Mouse (Mus musculus) CD4-positive, CD25-positive, alpha-beta regulatory T cell, adult 2 months (primary cell): ENCODE measurements around the gene Sec24b.

Source experiments
- DNase-seq: peaks from one replicate; pipeline ENCODE4 v3.0.0-alpha.2; 2012; ENCODE audit warnings: low read depth, low spot score

Sec24b gene

GRCm38 (mm10) chr3:129979510-129979909 is 81.8 kb downstream of the Sec24b start:
- DNase-seq = no peak

- no peak for DNase-seq
Observed at GRCm38 (mm10) chr3:129978716-129979115, 82.6 kb downstream of the Sec24b start.

- no peak for DNase-seq
Observed at GRCm38 (mm10) chr3:129976317-129976716, 85.0 kb downstream of the Sec24b start.

GRCm38 (mm10) chr3:129970529-129971515 is 90.5 kb downstream of the Sec24b start:
- DNase-seq = peak; percentile 40

- peak; percentile 85 for DNase-seq
Observed at GRCm38 (mm10) chr3:129969432-129970395, 91.6 kb downstream of the Sec24b start, which contains the start of gene Mcub. Gene Mcub (minus strand): TSS chr3:129970206.

GRCm38 (mm10) chr3:129969031-129969430 is 92.3 kb downstream of the Sec24b start:
- no peak for DNase-seq

GRCm38 (mm10) chr3:129967874-129968273 is 93.5 kb downstream of the Sec24b start:
- no peak for DNase-seq

- DNase-seq = no peak
Observed at GRCm38 (mm10) chr3:129964681-129965080, 96.7 kb downstream of the Sec24b start.

- DNase-seq = no peak
Observed at GRCm38 (mm10) chr3:129962533-129962932, 98.8 kb downstream of the Sec24b start.

GRCm38 (mm10) chr3:129953296-129953695 is 108.1 kb downstream of the Sec24b start:
- DNase-seq = no peak

GRCm38 (mm10) chr3:129949158-129949773 is 112.1 kb downstream of the Sec24b start:
- DNase-seq = no peak

- no peak for DNase-seq
Observed at GRCm38 (mm10) chr3:129948359-129948758, 113.0 kb downstream of the Sec24b start.

- DNase-seq = no peak
Observed at GRCm38 (mm10) chr3:129946217-129946914, 115.0 kb downstream of the Sec24b start.

GRCm38 (mm10) chr3:129943813-129944212 is 117.5 kb downstream of the Sec24b start:
- DNase-seq = no peak

GRCm38 (mm10) chr3:129941291-129941690 is 120.1 kb downstream of the Sec24b start:
- DNase-seq = no peak

- DNase-seq = no peak
Observed at GRCm38 (mm10) chr3:129940780-129941179, 120.6 kb downstream of the Sec24b start.

- no peak for DNase-seq
Observed at GRCm38 (mm10) chr3:129939058-129939457, 122.3 kb downstream of the Sec24b start.

- no peak for DNase-seq
Observed at GRCm38 (mm10) chr3:129937848-129938247, 123.5 kb downstream of the Sec24b start.

- no peak for DNase-seq
Observed at GRCm38 (mm10) chr3:129936561-129936960, 124.8 kb downstream of the Sec24b start.
